Mouse (Mus musculus) thymus, adult 18-20 months (tissue): ENCODE results near the gene Vti1b.

Experiments
- DNase-seq, 2 experiments: peaks; one replicate each; pipeline ENCODE4 v3.0.0; 2022; ENCODE audit warnings: mixed read lengths in 2 of 2

Gene Vti1b

GRCm38 (mm10) chr12:79136949-79137348 is 35.5 kb downstream of the Vti1b start:
- DNase-seq, result no peak

- no peak for DNase-seq
These were observed 37.4 kb downstream of the Vti1b start for GRCm38 (mm10) chr12:79135105-79135504.

GRCm38 (mm10) chr12:79134676-79135075 is 37.8 kb downstream of the Vti1b start:
- no peak for DNase-seq

GRCm38 (mm10) chr12:79131706-79132460 is 40.6 kb downstream of the Vti1b start:
- DNase-seq, result no peak

- DNase-seq, result no peak
These were observed 41.2 kb downstream of the Vti1b start for GRCm38 (mm10) chr12:79131178-79131675.

- DNase-seq, result peak; percentile 65
These were observed 41.9 kb downstream of the Vti1b start, which contains the start of gene Arg2 for GRCm38 (mm10) chr12:79130299-79131177. Gene Arg2, plus strand, starts transcription at chr12:79130777.

GRCm38 (mm10) chr12:79122820-79123219 is 49.6 kb downstream of the Vti1b start:
- DNase-seq, result no peak

- no peak for DNase-seq
These were observed 53.5 kb downstream of the Vti1b start for GRCm38 (mm10) chr12:79118991-79119390.
